Mouse (Mus musculus): ENCODE results near the gene Sox10. TPM values are rescaled to one million over a fixed set of nuclear protein-coding genes. Genes with fewer than 3 reads are reported as not detected.
A peak's percentile ranks its signal among the peaks of the same experiment; 100 is the strongest.

Sox10 gene
- polyA plus RNA-seq, 1 experiment from 2014 or later = 0.45 TPM

- Histone ChIP-seq H3K36me3 (ENCODE audit: poor library complexity, severe bottlenecking) (peaks cover 56% of the 10 kb centered on the region), H3K27ac (peak overlapping the region; percentile 75), H3K9ac (no peak overlapping the region), H3K27me3 (no peaks in the 10 kb centered on the region; the same call in 1 of the 2 replicates), H3K4me1 (peaks cover 30% of the 10 kb centered on the region), H3K4me2 (no peak overlapping the region), H3K4me3 (no peak overlapping the region), H3K9me3 (replicated peaks) (no peaks in the 10 kb centered on the region)
- 32% methylated on average over 6 of the region's 6 CpGs for WGBS
- no peak for ATAC-seq
These were observed 12.3 kb downstream of the Sox10 start for GRCm38 (mm10) chr15:79152709-79153108.

DNA sequence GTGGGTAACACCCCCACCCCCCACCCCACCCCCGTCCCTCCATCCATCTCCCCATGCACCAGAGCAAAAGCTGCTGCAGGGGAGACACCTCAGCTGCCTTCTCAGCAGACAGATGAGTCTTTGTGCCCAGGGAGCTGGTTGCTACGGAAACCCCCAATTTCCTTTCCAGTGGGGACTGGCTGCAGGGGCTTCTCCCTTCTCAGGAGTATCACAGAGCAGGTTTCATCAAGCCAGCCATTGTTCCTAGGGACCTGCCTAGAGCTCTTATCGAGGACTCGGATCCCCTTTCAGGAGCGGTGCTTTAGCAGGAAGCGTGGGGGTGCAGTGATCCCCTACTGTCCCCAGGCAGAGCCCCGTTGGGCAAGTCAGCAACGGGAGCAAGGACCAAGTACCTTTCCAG lies 13.2 kb downstream of the Sox10 start:
- Histone ChIP-seq H3K27me3 (no peaks in the 10 kb centered on the region; the same call in 1 of the 2 replicates), H3K4me2 (no peak overlapping the region), H3K4me1 (peaks cover 30% of the 10 kb centered on the region), H3K9ac (peak overlapping the region; percentile 17; the same call in 1 of the 2 replicates), H3K36me3 (ENCODE audit: poor library complexity, severe bottlenecking) (peaks cover 64% of the 10 kb centered on the region), H3K4me3 (no peak overlapping the region), H3K27ac (peak overlapping the region; percentile 75), H3K9me3 (replicated peaks) (no peaks in the 10 kb centered on the region)
- ATAC-seq = peak; percentile 36; the same call in 1 of the 2 replicates
- WGBS = 23% methylated on average over 8 of the region's 8 CpGs

- Histone ChIP-seq H3K4me2 (no peak overlapping the region), H3K27ac (no peak overlapping the region), H3K9ac (no peak overlapping the region), H3K9me3 (replicated peaks) (no peaks in the 10 kb centered on the region), H3K4me3 (no peak overlapping the region), H3K4me1 (peaks cover 26% of the 10 kb centered on the region), H3K27me3 (no peaks in the 10 kb centered on the region), H3K36me3 (ENCODE audit: poor library complexity, severe bottlenecking) (peaks cover 90% of the 10 kb centered on the region)
- 47% methylated on average over 7 of the region's 7 CpGs for WGBS
- peak; percentile 59 for ATAC-seq
These were observed 16.5 kb downstream of the Sox10 start for GRCm38 (mm10) chr15:79148533-79148932.

DNA sequence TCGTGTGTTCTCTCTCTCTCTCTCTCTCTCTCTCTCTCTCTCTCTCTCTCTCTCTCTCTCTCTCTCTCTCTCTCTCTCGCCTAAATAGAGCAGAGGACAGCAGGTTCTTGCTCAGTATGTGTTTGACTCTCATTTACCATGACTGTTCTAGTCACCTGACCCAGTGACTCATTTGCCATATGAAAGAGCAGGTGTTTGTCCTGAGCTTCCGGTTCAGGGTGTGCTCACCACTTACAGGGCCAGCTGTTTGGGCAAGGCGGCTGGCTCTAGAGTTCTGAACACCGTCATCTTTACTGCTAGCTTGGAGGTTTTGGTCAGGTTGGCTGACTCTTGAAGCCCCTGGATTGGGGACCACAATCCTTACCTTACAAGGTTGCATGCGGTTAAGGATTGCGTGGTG lies 19.5 kb downstream of the Sox10 start:
- H3K27me3 ChIP-seq = no peaks in the 10 kb centered on the region
- peaks cover 62% of the 10 kb centered on the region for H3K36me3 ChIP-seq (ENCODE audit: poor library complexity, severe bottlenecking)
- no peak overlapping the region for H3K9ac ChIP-seq
- no peak overlapping the region for H3K27ac ChIP-seq
- no peak for ATAC-seq
- H3K4me3 ChIP-seq = no peak overlapping the region
- no peaks in the 10 kb centered on the region for H3K9me3 ChIP-seq (replicated peaks)
- H3K4me2 ChIP-seq = no peak overlapping the region
- peaks cover 19% of the 10 kb centered on the region for H3K4me1 ChIP-seq
- 87% methylated on average over 7 of the region's 7 CpGs for WGBS

DNA sequence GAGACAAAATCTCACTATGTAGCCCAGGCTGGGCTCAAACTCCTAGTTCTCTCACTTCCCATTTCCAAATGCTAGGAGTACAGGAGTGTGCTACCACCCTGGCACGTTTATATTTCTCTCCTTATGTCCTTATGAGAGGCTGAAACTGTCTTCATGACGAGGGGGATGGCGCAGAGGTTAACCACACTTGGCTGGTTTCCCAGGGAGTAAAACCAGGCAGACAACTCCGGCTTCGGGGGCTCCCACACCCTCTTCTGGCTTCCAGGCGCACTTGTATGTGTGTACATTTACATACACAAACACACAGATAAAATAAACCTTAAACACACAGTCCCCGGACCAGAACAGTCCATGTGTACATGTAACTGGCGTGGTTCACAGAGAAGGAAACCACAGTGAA lies 21.0 kb downstream of the Sox10 start:
- no peak overlapping the region for H3K4me2 ChIP-seq
- no peak overlapping the region for H3K9ac ChIP-seq
- H3K9me3 ChIP-seq (replicated peaks) = no peaks in the 10 kb centered on the region
- 81% methylated on average over 8 of the region's 8 CpGs for WGBS
- peaks cover 50% of the 10 kb centered on the region for H3K36me3 ChIP-seq (ENCODE audit: poor library complexity, severe bottlenecking)
- no peaks in the 10 kb centered on the region for H3K27me3 ChIP-seq
- no peak for ATAC-seq
- no peak overlapping the region for H3K27ac ChIP-seq
- no peak overlapping the region for H3K4me3 ChIP-seq
- peaks cover 23% of the 10 kb centered on the region for H3K4me1 ChIP-seq

DNA sequence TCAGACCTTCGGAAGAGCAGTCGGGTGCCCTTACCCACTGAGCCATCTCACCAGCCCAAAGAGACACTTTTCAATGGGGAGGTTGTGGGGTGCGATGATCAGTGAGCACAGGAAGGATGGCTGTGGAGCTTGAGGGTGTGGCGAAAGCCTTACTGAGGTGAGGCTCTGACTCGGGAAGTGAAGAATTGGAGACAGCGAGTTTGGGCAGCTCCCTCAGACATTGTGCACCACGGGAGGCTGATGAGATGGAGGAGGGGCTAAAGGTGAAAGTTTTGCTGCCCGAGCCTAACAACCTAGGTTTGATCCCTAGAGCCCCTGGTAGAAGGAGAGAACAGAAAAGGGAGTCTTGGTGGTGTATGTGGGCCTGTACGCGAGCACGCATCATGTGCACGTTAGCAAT lies 21.7 kb downstream of the Sox10 start:
- Histone ChIP-seq H3K9ac (no peak overlapping the region), H3K4me1 (peaks cover 23% of the 10 kb centered on the region), H3K4me2 (no peak overlapping the region), H3K9me3 (replicated peaks) (no peaks in the 10 kb centered on the region), H3K4me3 (no peak overlapping the region), H3K36me3 (ENCODE audit: poor library complexity, severe bottlenecking) (peaks cover 44% of the 10 kb centered on the region), H3K27me3 (no peaks in the 10 kb centered on the region), H3K27ac (no peak overlapping the region)
- no peak for ATAC-seq
- WGBS = 87% methylated on average over 12 of the region's 12 CpGs

GRCm38 (mm10) chr15:79141566-79141917 lies 23.5 kb downstream of the Sox10 start:
- Histone ChIP-seq H3K36me3 (ENCODE audit: poor library complexity, severe bottlenecking) (peaks cover 26% of the 10 kb centered on the region), H3K9me3 (replicated peaks) (no peaks in the 10 kb centered on the region), H3K27ac (no peak overlapping the region), H3K4me2 (peak overlapping the region; percentile 73), H3K4me3 (peak overlapping the region; percentile 76), H3K9ac (peak overlapping the region; percentile 80), H3K27me3 (no peaks in the 10 kb centered on the region), H3K4me1 (peaks cover 23% of the 10 kb centered on the region)
- WGBS = 1% methylated on average over 7 of the region's 7 CpGs
- ATAC-seq = peak; percentile 37; the same call in 1 of the 2 replicates

DNA sequence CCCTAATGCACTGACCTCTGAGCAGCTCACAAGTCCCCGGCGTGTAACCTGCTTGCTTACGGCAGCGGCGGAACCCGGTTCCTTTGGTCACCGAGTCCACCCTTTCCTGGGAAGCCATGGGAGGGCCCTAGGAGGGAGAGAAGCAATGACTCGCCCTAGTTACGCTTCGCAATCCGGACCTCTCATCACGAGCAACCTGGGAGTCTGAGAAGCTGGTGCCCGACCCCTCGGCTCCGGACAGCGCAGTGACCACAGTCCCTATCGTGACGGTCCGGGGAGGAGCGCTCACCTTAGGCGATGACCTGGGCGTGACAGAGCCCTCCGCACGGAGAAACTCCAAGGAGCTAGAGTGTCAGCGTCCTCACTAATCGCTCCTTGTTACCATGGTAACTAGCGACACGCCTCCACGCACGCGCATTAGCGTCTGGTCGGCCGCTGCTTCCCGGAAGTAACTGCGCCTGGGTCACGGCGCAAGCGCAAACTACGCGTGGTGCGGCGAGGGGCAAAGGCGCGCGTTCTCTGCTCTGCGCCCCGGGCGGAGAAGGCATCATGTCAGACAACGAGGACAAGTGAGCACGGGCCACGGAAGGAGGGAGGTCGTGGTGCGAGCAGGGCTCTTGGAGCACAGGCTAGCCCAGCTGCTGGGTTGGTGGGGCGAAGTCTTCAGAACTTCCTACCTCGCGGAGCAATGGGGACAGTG lies 24.0 kb downstream of the Sox10 start, which contains the start of the genes Polr2f and 1700088E04Rik:
Gene Polr2f (plus strand): TSS at position 144 of the 700 bp plus-strand sequence.
Gene 1700088E04Rik (minus strand): TSS at position 388 of the 700 bp plus-strand sequence.
- Histone ChIP-seq H3K27ac (no peak within 1 kb of the TSS), H3K4me1 (peaks cover 23% of the 10 kb centered on the region), H3K9ac (peak within 1 kb of the TSS; percentile 80), H3K9me3 (replicated peaks) (no peaks in the 10 kb centered on the region), H3K4me3 (peak within 1 kb of the TSS; percentile 76), H3K4me2 (peak within 1 kb of the TSS; percentile 73), H3K36me3 (ENCODE audit: poor library complexity, severe bottlenecking) (peaks cover 21% of the 10 kb centered on the region), H3K27me3 (no peaks in the 10 kb centered on the region)
- peak; percentile 96 for ATAC-seq
- under 1% methylated on average over 57 of the region's 57 CpGs for WGBS

DNA sequence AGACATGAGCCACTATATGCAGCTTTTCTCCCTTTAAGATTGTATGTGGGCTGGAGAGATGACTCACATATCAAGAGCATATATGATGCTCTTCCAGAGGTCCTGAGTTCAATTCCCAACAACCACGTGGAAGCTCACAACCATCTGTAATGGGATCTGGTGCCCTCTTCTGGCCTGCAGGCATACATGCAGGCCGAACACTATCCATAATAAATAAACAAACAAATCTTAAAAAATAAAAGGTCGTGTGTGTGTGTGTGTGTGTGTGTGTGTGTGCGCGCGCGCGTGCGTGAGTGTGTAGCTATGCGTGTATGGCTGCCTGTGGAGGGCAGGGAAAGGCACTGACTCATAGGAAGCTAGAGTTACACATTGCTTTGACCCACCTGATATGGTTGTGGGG lies 25.4 kb downstream of the Sox10 start:
- no peak for ATAC-seq
- Histone ChIP-seq H3K4me3 (no peak overlapping the region), H3K27ac (no peak overlapping the region), H3K9ac (no peak overlapping the region), H3K36me3 (ENCODE audit: poor library complexity, severe bottlenecking) (peaks cover 7% of the 10 kb centered on the region), H3K4me2 (no peak overlapping the region), H3K4me1 (peaks cover 23% of the 10 kb centered on the region), H3K27me3 (no peaks in the 10 kb centered on the region), H3K9me3 (replicated peaks) (no peaks in the 10 kb centered on the region)
- WGBS = 66% methylated on average over 10 of the region's 10 CpGs

- no peak for ATAC-seq
- H3K4me2 ChIP-seq = no peak overlapping the region
- no peak overlapping the region for H3K4me3 ChIP-seq
- no peak overlapping the region for H3K27ac ChIP-seq
- WGBS = 62% methylated on average over 11 of the region's 11 CpGs
- H3K9ac ChIP-seq = no peak overlapping the region
- peaks cover 32% of the 10 kb centered on the region for H3K36me3 ChIP-seq (ENCODE audit: poor library complexity, severe bottlenecking)
- no peaks in the 10 kb centered on the region for H3K27me3 ChIP-seq
- no peaks in the 10 kb centered on the region for H3K9me3 ChIP-seq (replicated peaks)
- peaks cover 6% of the 10 kb centered on the region; the same call in 1 of the 2 replicates for H3K4me1 ChIP-seq
These were observed 29.1 kb downstream of the Sox10 start for GRCm38 (mm10) chr15:79135783-79136575.

GRCm38 (mm10) chr15:79135332-79135731 lies 29.7 kb downstream of the Sox10 start:
- Histone ChIP-seq H3K9ac (no peak overlapping the region), H3K4me3 (no peak overlapping the region), H3K27me3 (no peaks in the 10 kb centered on the region), H3K4me1 (peaks cover 1% of the 10 kb centered on the region; the same call in 1 of the 2 replicates), H3K27ac (no peak overlapping the region), H3K4me2 (no peak overlapping the region), H3K36me3 (ENCODE audit: poor library complexity, severe bottlenecking) (peaks cover 39% of the 10 kb centered on the region), H3K9me3 (replicated peaks) (no peaks in the 10 kb centered on the region)
- no peak for ATAC-seq
- WGBS = 83% methylated on average over 9 of the region's 9 CpGs
